Mouse (Mus musculus): ENCODE data around the gene 4930518I15Rik.

- TF ChIP-seq GATA1 (IDR thresholded peaks at IDR 0.05; ENCODE audit: borderline replicate concordance, low read length) = no peak
- no peak for TF ChIP-seq FLI1 (IDR thresholded peaks at IDR 0.05; ENCODE audit: low read length)
Observed at GRCm38 (mm10) chr2:156874047-156874759, 16.5 kb upstream of the 4930518I15Rik start.
